Mouse (Mus musculus): ENCODE data around the gene Gnaq.

GRCm38 (mm10) chr19:16168192-16168591, 35.6 kb downstream of the Gnaq start:
- TF ChIP-seq ZKSCAN1 (IDR thresholded peaks at IDR 0.05; ENCODE audit: borderline replicate concordance, low read depth, low read length) (no peak), CTCF (conservative IDR thresholded peaks at IDR 0.05 in 1 of 2, IDR thresholded peaks at IDR 0.05 in 1 of 2; ENCODE audit: low read depth in 2 of 2, low read length in 2 of 2) (no peak), POLR2A (IDR thresholded peaks at IDR 0.05; ENCODE audit: low read depth, low read length) (no peak), CHD1 (IDR thresholded peaks at IDR 0.05; ENCODE audit: low read depth, low read length) (no peak), EP300 (IDR thresholded peaks at IDR 0.05; ENCODE audit: low read length) (no peak), SIN3A (IDR thresholded peaks at IDR 0.05; ENCODE audit: low read length) (no peak), RAD21 (IDR thresholded peaks at IDR 0.05; ENCODE audit: low read depth, low read length) (no peak), MAFK (IDR thresholded peaks at IDR 0.05; ENCODE audit: insufficient replicate concordance, low read length) (no peak), GABPA (IDR thresholded peaks at IDR 0.05; ENCODE audit: insufficient replicate concordance, low read depth, low read length) (no peak)

All from CH12.LX (cell line).